ENCODE assay signal across 26 mouse cellular contexts in the genomic region with DNA sequence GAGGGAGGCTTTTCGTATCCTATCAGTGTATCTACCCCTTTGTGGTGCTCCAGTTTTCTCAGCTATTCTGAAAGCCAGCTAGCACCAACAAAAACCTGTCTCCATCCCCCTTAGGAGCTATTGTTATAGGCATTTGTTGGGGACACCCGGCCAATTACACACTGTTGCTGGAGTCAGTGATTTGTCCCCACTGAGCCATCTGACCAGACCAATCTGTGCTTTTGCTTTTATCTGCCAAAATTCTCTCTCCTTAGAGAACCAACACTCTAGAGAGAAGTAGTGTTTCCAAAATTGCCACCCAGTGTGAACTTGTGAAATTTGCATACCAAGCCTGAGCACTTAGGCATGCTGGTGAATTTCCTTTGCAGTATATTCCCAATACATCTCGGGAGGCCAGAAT. TPM values are rescaled to one million over a fixed set of nuclear protein-coding genes. Genes with fewer than 3 reads are reported as not detected.
DNase-seq lines count a peak whose midpoint lies in the region; ATAC-seq and TF ChIP-seq lines count a peak whose summit lies in the region.
"Had no signal": no experiment of that assay in that cellular context is flagged by ENCODE, and none has a peak within 500 bp of the region (broad histone marks: within the 10 kb centered on the region; RNA-seq: fewer than 3 reads in every experiment).

No protein-coding gene starts in this region.

- 87% methylated on average over 3 of the region's 3 CpGs for WGBS in midbrain, embryonic 16.5 days

- no peaks in the 10 kb centered on the region for H3K4me1 ChIP-seq in ES-Bruce4 (ENCODE audit: control insufficient read depth, insufficient read depth, low read length)
- no peaks in the 10 kb centered on the region for H3K4me1 ChIP-seq in midbrain, embryonic 16.5 days (ENCODE audit: control insufficient read depth, insufficient read depth, low read length)
- H3K4me1 ChIP-seq: embryonic facial prominence, embryonic 12.5 days; heart, embryonic 10.5 days; hindbrain, embryonic 13.5 days had no signal

- no peak for TF ChIP-seq POLR2A in ES-Bruce4 (IDR thresholded peaks at IDR 0.05; ENCODE audit: insufficient read depth, low read length)

- no peak for TF ChIP-seq CTCF in ES-Bruce4 (IDR thresholded peaks at IDR 0.05; ENCODE audit: low read depth, low read length)

- H3K27ac ChIP-seq in ES-Bruce4 (ENCODE audit: insufficient read depth, low read length) = peak overlapping the region; percentile 30; the same call in 1 of the 2 replicates
- no peak overlapping the region for H3K27ac ChIP-seq in midbrain, embryonic 16.5 days (ENCODE audit: low read length)
- H3K27ac ChIP-seq: embryonic facial prominence, embryonic 12.5 days; heart, embryonic 10.5 days; hindbrain, embryonic 13.5 days; hindbrain, postnatal 0 days had no signal

- H3K9ac ChIP-seq in ES-Bruce4 (ENCODE audit: low read depth, poor library complexity, severe bottlenecking) = no peak overlapping the region
- no peak overlapping the region for H3K9ac ChIP-seq in midbrain, embryonic 16.5 days (ENCODE audit: low read depth, low read length)
- H3K9ac ChIP-seq: embryonic facial prominence, embryonic 12.5 days; hindbrain, embryonic 13.5 days had no signal

- H3K36me3 ChIP-seq in ES-Bruce4 (ENCODE audit: control insufficient read depth, insufficient read depth, low read length, poor library complexity, severe bottlenecking) = peaks cover 60% of the 10 kb centered on the region
- H3K36me3 ChIP-seq in midbrain, embryonic 16.5 days (ENCODE audit: control insufficient read depth, insufficient read depth, low read length) = no peaks in the 10 kb centered on the region
- H3K36me3 ChIP-seq: embryonic facial prominence, embryonic 12.5 days; heart, embryonic 10.5 days; hindbrain, embryonic 13.5 days had no signal

- TF ChIP-seq EP300 in ES-Bruce4 (IDR thresholded peaks at IDR 0.05; ENCODE audit: insufficient read depth, low read depth, low read length) = no peak

- peak; percentile 49 for DNase-seq in cerebellum, adult 11-12 months
- no peak for DNase-seq in cerebellum, postnatal 10 days
- peak; percentile 43 to 46 for DNase-seq in cerebellum, adult 18-20 months
- DNase-seq in cerebellum, adult 9-11 months = peak; percentile 63
- no peak for DNase-seq in adrenal gland, adult 2 months
- DNase-seq: adrenal gland, postnatal 10 days; gastrocnemius, postnatal 36 days; heart, adult 18-20 months; heart, postnatal 10 days; kidney, adult 11 months; kidney, adult 9 months had no signal

- no peaks in the 10 kb centered on the region for H3K9me3 ChIP-seq in ES-Bruce4 (replicated peaks; ENCODE audit: control insufficient read depth, insufficient read depth, low read length, poor library complexity, severe bottlenecking)
- no peaks in the 10 kb centered on the region for H3K9me3 ChIP-seq in midbrain, embryonic 16.5 days (replicated peaks; ENCODE audit: control insufficient read depth, low read length, poor library complexity, severe bottlenecking)
- H3K9me3 ChIP-seq: embryonic facial prominence, embryonic 12.5 days; heart, embryonic 10.5 days; hindbrain, embryonic 13.5 days had no signal

- no peak for ATAC-seq in midbrain, embryonic 16.5 days
- ATAC-seq: forebrain, embryonic 16.5 days; hindbrain, postnatal 0 days had no signal

- H3K27me3 ChIP-seq in ES-Bruce4 (ENCODE audit: control insufficient read depth, insufficient read depth, low read length, poor library complexity, severe bottlenecking) = no peaks in the 10 kb centered on the region
- no peaks in the 10 kb centered on the region for H3K27me3 ChIP-seq in midbrain, embryonic 16.5 days (ENCODE audit: control insufficient read depth, insufficient read depth, low read depth, low read length)
- H3K27me3 ChIP-seq: CH12.LX; embryonic facial prominence, embryonic 12.5 days; hindbrain, embryonic 13.5 days had no signal

- no peak overlapping the region for H3K4me3 ChIP-seq in ES-Bruce4 (ENCODE audit: low read depth, low read length)
- H3K4me3 ChIP-seq in midbrain, embryonic 16.5 days (ENCODE audit: low read depth, low read length) = no peak overlapping the region
- H3K4me3 ChIP-seq: embryonic facial prominence, embryonic 12.5 days; heart, embryonic 10.5 days; hindbrain, embryonic 13.5 days had no signal

- H3K4me2 ChIP-seq in midbrain, embryonic 16.5 days (ENCODE audit: low read length) = no peak overlapping the region
- H3K4me2 ChIP-seq: embryonic facial prominence, embryonic 12.5 days; hindbrain, embryonic 13.5 days had no signal

RNA-seq across cellular contexts. Expression of a gene that starts 11.6 kb away (rescaled TPM):
- polyA plus RNA-seq in ES-Bruce4 (2011; ENCODE audit: insufficient read depth, insufficient read length, low read depth, missing spikeins) = 35.1 and 44.3 TPM in 2 replicates
- polyA plus RNA-seq in midbrain, embryonic 16.5 days (2015; fragmentation: Nextera tagmentation; extraction: Ambion mirVana) = not detected in 2 replicates
- not detected for total RNA-seq in adrenal gland, adult 2 months (2021)
- not detected in 2 replicates for polyA plus RNA-seq in adrenal gland, adult 2 months (2012; rRNA removed)
- total RNA-seq: adrenal gland, postnatal 10 days; adrenal gland, postnatal 4 days; CH12.LX; gastrocnemius, adult 8-10 months; gastrocnemius, postnatal 36 days; heart, adult 18-20 months; heart, postnatal 10 days; hematopoietic stem cell, adult 5-6 weeks had no signal
- polyA plus RNA-seq: cortical plate, adult 2 months; embryonic facial prominence, embryonic 12.5 days; forebrain, embryonic 11.5 days; forebrain, embryonic 16.5 days; heart, embryonic 10.5 days; heart, embryonic 14.5 days; hindbrain, postnatal 0 days had no signal

RNA-seq across cellular contexts. Expression of a gene that starts 31.8 kb away (rescaled TPM):
- 185 and 196 TPM in 2 replicates for polyA plus RNA-seq in ES-Bruce4 (2011; ENCODE audit: insufficient read depth, insufficient read length, low read depth, missing spikeins)
- polyA plus RNA-seq in midbrain, embryonic 16.5 days (2015; fragmentation: Nextera tagmentation; extraction: Ambion mirVana) = not detected in 2 replicates
- not detected for total RNA-seq in adrenal gland, adult 2 months (2021)
- polyA plus RNA-seq in adrenal gland, adult 2 months (2012; rRNA removed) = not detected in 2 replicates
- total RNA-seq: adrenal gland, postnatal 10 days; adrenal gland, postnatal 4 days; CH12.LX; gastrocnemius, adult 8-10 months; gastrocnemius, postnatal 36 days; heart, adult 18-20 months; heart, postnatal 10 days; hematopoietic stem cell, adult 5-6 weeks; hindbrain, postnatal 0 days had no signal
- polyA plus RNA-seq: cortical plate, adult 2 months; embryonic facial prominence, embryonic 12.5 days; forebrain, embryonic 11.5 days; forebrain, embryonic 16.5 days; heart, embryonic 10.5 days; heart, embryonic 14.5 days; hindbrain, embryonic 13.5 days; hindbrain, postnatal 0 days; intestine, embryonic 14.5 days had no signal

Comparison
In these comparisons a context has a peak if more than half of its experiments do, and no peak if none do; other contexts are left out.
1. DNase-seq: peak in cerebellum, adult 11-12 months (single experiment), cerebellum, adult 18-20 months (2 of 2) and cerebellum, adult 9-11 months (single experiment); none in cerebellum, postnatal 10 days (0 of 2) and adrenal gland, adult 2 months (single experiment).
2. RNA of a gene that starts 11.6 kb away (polyA plus RNA-seq): 35.1 to 44.3 TPM in ES-Bruce4; not detected in midbrain, embryonic 16.5 days and not detected in adrenal gland, adult 2 months; every median in the first group is over 10 times any median in the second.
3. RNA of a gene that starts 31.8 kb away (polyA plus RNA-seq): 185 to 196 TPM in ES-Bruce4; not detected in midbrain, embryonic 16.5 days and not detected in adrenal gland, adult 2 months; every median in the first group is over 100 times any median in the second.